Mouse (Mus musculus) hindbrain, embryonic 10.5 days (tissue): Measurements from ENCODE around the gene Fam214a. TPM values are rescaled to one million over a fixed set of nuclear protein-coding genes. Genes with fewer than 3 reads are reported as not detected.

ENCODE experiments used
- polyA plus RNA-seq: library from polyadenylated mRNA; unstranded; fragments of >200 nt; fragmentation: Nextera tagmentation; extraction: Ambion mirVana; gene quantifications from 2 replicates; pipeline ENCODE4 v1.2.1, GENCODE M21; 2016

The Fam214a gene
- polyA plus RNA-seq, 1 experiment from 2014 or later = 13.1 TPM

Other genes starting within 250 kb of the Fam214a start
- gene Onecut1, start 91.0 kb upstream of the Fam214a start, polyA plus RNA-seq = 10.8 and 12.2 TPM in 2 replicates
- 320 and 348 TPM in 2 replicates for gene Arpp19, start 84.7 kb downstream of the Fam214a start, polyA plus RNA-seq
- gene Myo5a, start 118.1 kb downstream of the Fam214a start, polyA plus RNA-seq = 20.6 and 23.9 TPM in 2 replicates